Mouse (Mus musculus) heart, adult 2 months (tissue): ENCODE results near the gene Sgk1. TPM values are rescaled to one million over a fixed set of nuclear protein-coding genes. Genes with fewer than 3 reads are reported as not detected.

Experiments
- DNase-seq, 2 experiments: peaks; one replicate each; pipeline ENCODE4 v3.0.0; 2021
- H3K27ac ChIP-seq: fragments of 200-600 bp; 2 replicates; pipeline ENCODE4 v1.8.1; 2022
- H3K27me3 ChIP-seq: fragments of 200-500 bp; 2 replicates; pipeline ENCODE4 v1.6.1; 2012; ENCODE audit warnings: mild to moderate bottlenecking, low read length, inconsistent platforms, mixed read lengths; ENCODE audit not compliant: control insufficient read depth, insufficient read depth
- H3K36me3 ChIP-seq: fragments of 200-500 bp; 2 replicates; pipeline ENCODE4 v1.6.1; 2012; ENCODE audit warnings: low read length, inconsistent platforms; ENCODE audit not compliant: control insufficient read depth, insufficient read depth
- H3K4me1 ChIP-seq: fragments of 200-500 bp; 2 replicates; pipeline ENCODE4 v1.6.1; 2011; ENCODE audit warnings: low read length; ENCODE audit not compliant: control insufficient read depth, insufficient read depth
- H3K4me3 ChIP-seq: fragments of 200-600 bp; 2 replicates; pipeline ENCODE4 v1.8.1; 2022
- H3K79me2 ChIP-seq: fragments of 200-500 bp; replicated peaks from 2 replicates; pipeline ENCODE4 v1.6.1; 2012; ENCODE audit warnings: mild to moderate bottlenecking, inconsistent platforms, low read length, moderate library complexity, mixed read lengths; ENCODE audit not compliant: control insufficient read depth, insufficient read depth
- H3K9ac ChIP-seq: fragments of 200-500 bp; 2 replicates; pipeline ENCODE4 v1.6.1; 2012; ENCODE audit warnings: low read depth, mild to moderate bottlenecking, control low read depth, inconsistent platforms, low read length, mixed read lengths
- CTCF ChIP-seq: fragments of 200-600 bp; IDR thresholded peaks from 2 replicates; pipeline ENCODE4 v1.8.1; 2022; ENCODE audit warnings: antibody characterized with exemption, mild to moderate bottlenecking, moderate library complexity
- EP300 ChIP-seq: fragments of 200-500 bp; IDR thresholded peaks from 2 replicates; pipeline ENCODE4 v1.6.1; 2011; ENCODE audit warnings: low read depth, low read length, control low read depth; ENCODE audit not compliant: insufficient read depth
- POLR2A ChIP-seq: fragments of 200-500 bp; IDR thresholded peaks from 2 replicates; pipeline ENCODE4 v1.6.1; 2011; ENCODE audit warnings: mild to moderate bottlenecking, low read depth, low read length, control low read depth; ENCODE audit not compliant: insufficient read depth
- WGBS: fragments of 180-500 bp; shearing (Covaris S2); methylation state at CpG from one replicate; pipeline ENCODE4 v1.1.7; 2018; 5-methylcytosine and 5-hydroxymethylcytosine counted together
- intact Hi-C: fragments of 180-260 bp; cut with DNase I; formaldehyde crosslinking; loops from one replicate; pipeline ENCODE4 v1.15.1; 2025
- polyA plus RNA-seq: library from polyadenylated mRNA; depleted of rRNA; stranded (reverse); fragments of >200 nt; gene quantifications from 2 replicates; pipeline ENCODE4 v1.2.3, GENCODE M21; 2012
- total RNA-seq, 2 experiments: library from RNA; stranded (reverse); gene quantifications; 2 replicates each; pipeline ENCODE4 v1.2.3; 2021

Sgk1 gene
- total and polyA plus RNA-seq, 3 experiments: 31.9 to 89.1 (median 64.7) TPM

DNA sequence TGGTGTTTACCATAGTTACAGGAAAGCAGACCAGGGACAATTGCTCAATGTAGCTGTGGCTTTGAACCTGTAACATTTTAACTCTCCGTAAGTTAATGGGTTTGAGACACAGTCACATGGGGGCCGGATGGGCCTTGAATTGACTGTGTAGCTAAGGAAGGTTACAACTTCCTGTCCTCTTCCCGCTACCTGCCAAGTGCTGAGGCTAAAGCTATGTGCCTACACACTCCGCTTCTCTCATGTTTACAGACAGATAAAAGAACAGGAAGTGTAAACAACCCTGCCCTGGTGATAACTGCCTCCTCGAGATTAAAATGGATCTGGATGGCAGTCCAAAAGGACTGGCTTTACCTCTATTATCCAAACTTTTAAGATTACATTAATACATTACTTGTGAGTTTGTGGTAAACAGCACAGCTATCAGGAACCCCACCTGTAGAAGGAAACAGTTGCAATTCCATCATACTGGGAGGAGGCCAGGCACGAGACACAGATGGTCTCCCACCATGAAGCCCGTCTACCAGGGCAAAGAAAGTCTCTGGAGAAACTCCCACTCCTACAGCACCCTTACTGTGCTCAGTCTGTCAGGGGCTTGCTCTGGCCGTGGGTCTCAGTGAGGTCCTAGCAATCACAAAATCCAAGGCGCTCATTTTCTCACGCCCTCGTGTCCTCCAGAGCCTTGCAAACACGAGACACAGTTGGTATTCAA, 54.7 kb downstream of the Sgk1 start:
- intact Hi-C loops: loop anchor here (5.0 kb wide), 1 partner anchor 894 kb away; no protein-coding TSS in a partner anchor
- Histone ChIP-seq H3K79me2 (no peaks in the 10 kb centered on the region), H3K4me3 (no peak overlapping the region), H3K4me1 (peaks cover 4% of the 10 kb centered on the region), H3K27ac (no peak overlapping the region; the same call in none of the 2 replicates), H3K9ac (no peak overlapping the region; the same call in 1 of the 2 replicates), H3K27me3 (no peaks in the 10 kb centered on the region), H3K36me3 (no peaks in the 10 kb centered on the region)
- no peak for DNase-seq
- no peak for TF ChIP-seq CTCF
- TF ChIP-seq EP300: no peak
- no peak for TF ChIP-seq POLR2A
- 44% methylated on average over 12 of the region's 12 CpGs for WGBS

DNA sequence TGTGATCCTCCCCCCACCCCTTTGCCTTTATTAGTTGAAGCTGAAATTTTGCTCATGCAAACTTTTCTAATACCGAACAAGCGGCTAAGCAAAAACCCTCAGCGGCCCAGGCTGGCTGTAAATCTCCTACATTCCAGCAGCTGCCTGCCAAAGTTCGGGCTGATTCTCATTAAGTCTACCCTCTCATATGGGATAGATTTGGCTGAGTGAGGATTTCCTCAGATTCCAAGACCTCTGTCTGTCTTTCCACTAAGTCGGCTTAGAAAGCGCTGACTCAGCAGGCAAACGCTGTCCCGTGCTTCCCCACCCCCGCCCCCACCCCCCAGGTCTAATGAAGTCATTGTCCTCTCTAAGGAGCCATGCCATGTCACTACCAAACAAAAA, 55.2 kb downstream of the Sgk1 start:
- Histone ChIP-seq H3K27ac (no peak overlapping the region; the same call in 1 of the 2 replicates), H3K9ac (no peak overlapping the region; the same call in 1 of the 2 replicates), H3K4me1 (peaks cover 4% of the 10 kb centered on the region), H3K27me3 (no peaks in the 10 kb centered on the region), H3K79me2 (no peaks in the 10 kb centered on the region), H3K4me3 (no peak overlapping the region), H3K36me3 (no peaks in the 10 kb centered on the region)
- DNase-seq: no peak
- intact Hi-C loops: loop anchor here (5.0 kb wide), 1 partner anchor 895 kb away; no protein-coding TSS in a partner anchor
- no peak for TF ChIP-seq CTCF
- no peak for TF ChIP-seq EP300
- no peak for TF ChIP-seq POLR2A
- 19% methylated on average over 9 of the region's 9 CpGs for WGBS

DNA sequence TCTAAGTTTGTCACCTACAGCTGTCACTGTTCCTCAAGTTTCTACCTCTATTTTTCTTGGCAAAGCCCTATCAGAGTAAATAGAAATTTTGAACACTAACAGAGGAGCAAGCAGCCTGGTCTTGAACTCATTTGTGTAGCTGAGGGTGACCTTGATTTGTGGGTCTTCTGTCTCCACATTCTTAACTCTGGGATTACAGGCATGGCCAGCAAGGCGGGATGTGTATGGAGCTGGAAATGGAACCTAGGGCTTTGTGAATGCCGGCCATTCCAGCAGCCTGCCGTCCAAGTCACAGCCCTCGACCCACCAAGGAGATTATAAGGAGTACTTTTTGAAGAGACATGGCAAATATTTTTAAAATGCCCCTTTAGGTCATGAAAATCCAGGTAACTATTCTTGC, 56.2 kb downstream of the Sgk1 start:
- DNase-seq: no peak
- peaks cover 4% of the 10 kb centered on the region for H3K4me1 ChIP-seq
- no peak overlapping the region for H3K9ac ChIP-seq
- H3K79me2 ChIP-seq: no peaks in the 10 kb centered on the region
- 88% methylated on average over 4 of the region's 4 CpGs for WGBS
- intact Hi-C loops: loop anchor here (5.0 kb wide), 1 partner anchor 896 kb away; no protein-coding TSS in a partner anchor
- H3K4me3 ChIP-seq: no peak overlapping the region
- no peaks in the 10 kb centered on the region for H3K27me3 ChIP-seq
- no peak overlapping the region for H3K27ac ChIP-seq
- no peak for TF ChIP-seq CTCF
- H3K36me3 ChIP-seq: no peaks in the 10 kb centered on the region

DNA sequence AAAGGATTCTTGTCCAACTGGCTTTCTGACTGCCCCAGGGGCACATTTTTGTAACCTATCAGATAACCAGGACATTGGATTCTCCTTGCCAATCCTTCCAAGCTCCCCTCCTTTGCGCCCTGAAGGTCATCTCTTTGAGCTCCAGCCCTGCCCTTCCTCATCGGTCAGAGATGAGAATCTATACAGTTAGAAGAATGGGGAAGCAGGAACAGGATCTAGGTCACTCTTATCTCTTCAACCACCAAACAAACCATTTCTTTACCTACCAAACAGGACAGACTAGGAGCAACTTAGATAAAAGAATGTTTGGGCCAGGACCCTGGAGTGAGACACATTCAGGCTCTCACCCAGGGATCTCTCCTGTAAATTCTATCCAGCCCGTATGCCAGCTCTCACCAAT, 59.3 kb downstream of the Sgk1 start:
- intact Hi-C loops: no loop called here
- H3K4me3 ChIP-seq: no peak overlapping the region
- TF ChIP-seq CTCF: no peak
- TF ChIP-seq EP300: no peak
- TF ChIP-seq POLR2A: no peak
- no peaks in the 10 kb centered on the region for H3K79me2 ChIP-seq
- no peak for DNase-seq
- H3K27ac ChIP-seq: no peak overlapping the region
- WGBS: 71% methylated on average over 3 of the region's 3 CpGs
- H3K4me1 ChIP-seq: peaks cover 1% of the 10 kb centered on the region
- no peaks in the 10 kb centered on the region for H3K27me3 ChIP-seq
- H3K9ac ChIP-seq: no peak overlapping the region
- no peaks in the 10 kb centered on the region for H3K36me3 ChIP-seq

DNA sequence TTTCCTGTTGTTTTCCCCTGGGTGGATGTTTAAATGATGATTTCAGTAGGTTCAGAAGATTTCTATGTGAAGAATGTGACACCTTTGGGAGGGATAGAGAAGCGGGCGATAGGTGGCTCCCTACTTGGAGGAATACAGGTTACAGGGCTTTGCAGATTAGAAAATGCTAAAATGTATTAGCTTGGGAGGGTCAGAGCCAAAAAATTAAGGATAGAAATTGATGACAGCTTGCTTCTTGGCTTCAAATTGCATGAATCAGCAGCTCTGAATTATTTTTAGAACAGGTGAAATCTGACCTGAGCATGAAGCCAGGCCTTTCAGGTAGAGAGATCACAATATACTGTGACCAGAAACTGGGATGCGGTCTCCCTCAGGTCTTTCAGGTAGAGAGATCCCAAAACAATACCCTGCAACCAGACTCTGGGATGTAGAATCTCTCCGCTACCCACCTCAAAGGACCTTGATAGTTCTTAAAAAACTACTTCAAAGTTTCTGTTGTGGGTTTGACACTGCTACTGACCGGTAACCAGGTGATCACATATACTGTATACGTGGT, 61.2 kb downstream of the Sgk1 start:
- no peak for DNase-seq
- H3K4me1 ChIP-seq: no peaks in the 10 kb centered on the region
- no peak overlapping the region for H3K9ac ChIP-seq
- H3K79me2 ChIP-seq: no peaks in the 10 kb centered on the region
- no peak overlapping the region for H3K27ac ChIP-seq
- H3K27me3 ChIP-seq: no peaks in the 10 kb centered on the region
- no peak for TF ChIP-seq EP300
- no peak for TF ChIP-seq POLR2A
- no peak for TF ChIP-seq CTCF
- no peaks in the 10 kb centered on the region for H3K36me3 ChIP-seq
- 82% methylated on average over 6 of the region's 6 CpGs for WGBS
- intact Hi-C loops: no loop called here
- no peak overlapping the region for H3K4me3 ChIP-seq

DNA sequence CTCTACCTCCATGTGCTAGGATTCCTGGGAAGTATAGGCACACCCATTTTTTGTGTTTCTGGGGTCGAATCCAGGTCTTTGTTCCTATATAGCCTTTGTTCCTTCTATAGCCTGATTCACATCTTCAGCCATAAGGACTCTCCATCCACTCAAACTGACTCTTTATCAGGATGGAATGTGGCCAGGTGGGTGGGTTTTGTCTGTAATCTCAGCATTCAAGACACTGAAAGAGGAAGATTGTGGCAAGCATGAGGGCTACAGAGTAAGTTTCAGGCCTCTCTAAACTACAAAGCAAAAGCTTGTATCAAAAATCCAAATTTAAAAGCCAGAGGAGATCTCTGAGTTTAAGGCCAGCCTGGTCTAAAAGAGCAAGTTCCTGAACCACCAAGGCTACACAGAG, 63.2 kb downstream of the Sgk1 start:
- Histone ChIP-seq H3K79me2 (no peaks in the 10 kb centered on the region), H3K9ac (no peak overlapping the region), H3K27me3 (no peaks in the 10 kb centered on the region), H3K36me3 (no peaks in the 10 kb centered on the region), H3K4me1 (no peaks in the 10 kb centered on the region), H3K27ac (no peak overlapping the region), H3K4me3 (no peak overlapping the region)
- WGBS: 83% methylated on average over 1 of the region's 1 CpGs
- DNase-seq: no peak
- TF ChIP-seq CTCF (no peak), POLR2A (no peak), EP300 (no peak)
- intact Hi-C loops: no loop called here
